Mouse (Mus musculus) layer of hippocampus, postnatal 36 days (tissue): ENCODE data around the gene Naa35. TPM values are rescaled to one million over a fixed set of nuclear protein-coding genes. Genes with fewer than 3 reads are reported as not detected.
A peak's percentile ranks its signal among the peaks of the same experiment; 100 is the strongest.

Experiments
- DNase-seq, 2 experiments: peaks; one replicate each; pipeline ENCODE4 v3.0.0; 2022
- total RNA-seq, 2 experiments: library from RNA; stranded (reverse); gene quantifications; 2 replicates each; pipeline ENCODE4 v1.2.3; 2021

Gene Naa35
- 100 to 1,000 TPM; 104 to 106 TPM for total RNA-seq

- DNase-seq, result peak; percentile 99
Measured at GRCm38 (mm10) chr13:59584947-59585647, at the start of gene Naa35, which contains the start of gene Agtpbp1. TSS of gene Naa35 (plus strand) at chr13:59585259. TSS of gene Agtpbp1 (minus strand) at chr13:59585227.

- no peak for DNase-seq
Measured at GRCm38 (mm10) chr13:59535746-59536145, 49.3 kb upstream of the Naa35 start.

GRCm38 (mm10) chr13:59536631-59537030, 48.4 kb upstream of the Naa35 start:
- no peak for DNase-seq

DNA sequence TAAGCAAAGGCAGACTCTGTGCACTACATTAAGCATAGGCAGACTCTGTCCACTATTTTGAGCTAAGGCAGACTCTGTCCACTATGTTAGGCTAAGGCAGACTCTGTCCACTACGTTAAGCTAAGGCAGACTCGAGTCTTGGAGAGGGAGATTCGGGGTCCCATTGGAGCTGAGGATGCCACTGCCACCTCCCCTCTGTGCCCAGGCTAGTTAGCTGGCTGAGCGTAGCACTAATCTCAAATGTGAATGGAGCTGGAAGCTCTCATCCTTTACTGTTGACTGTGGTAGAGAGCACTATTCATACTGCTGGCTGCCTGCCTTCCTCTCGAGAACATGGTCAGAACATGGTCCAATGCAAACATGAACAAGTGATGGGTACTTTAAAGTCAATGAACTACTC, 46.4 kb upstream of the Naa35 start:
- DNase-seq, result no peak

GRCm38 (mm10) chr13:59540030-59540429, 45.0 kb upstream of the Naa35 start:
- no peak for DNase-seq

GRCm38 (mm10) chr13:59542411-59542810, 42.6 kb upstream of the Naa35 start:
- DNase-seq, result no peak

- no peak for DNase-seq
Measured at GRCm38 (mm10) chr13:59547091-59547490, 38.0 kb upstream of the Naa35 start.

GRCm38 (mm10) chr13:59547716-59548115, 37.3 kb upstream of the Naa35 start:
- DNase-seq, result no peak

GRCm38 (mm10) chr13:59549318-59549798, 35.7 kb upstream of the Naa35 start:
- DNase-seq, result no peak

DNA sequence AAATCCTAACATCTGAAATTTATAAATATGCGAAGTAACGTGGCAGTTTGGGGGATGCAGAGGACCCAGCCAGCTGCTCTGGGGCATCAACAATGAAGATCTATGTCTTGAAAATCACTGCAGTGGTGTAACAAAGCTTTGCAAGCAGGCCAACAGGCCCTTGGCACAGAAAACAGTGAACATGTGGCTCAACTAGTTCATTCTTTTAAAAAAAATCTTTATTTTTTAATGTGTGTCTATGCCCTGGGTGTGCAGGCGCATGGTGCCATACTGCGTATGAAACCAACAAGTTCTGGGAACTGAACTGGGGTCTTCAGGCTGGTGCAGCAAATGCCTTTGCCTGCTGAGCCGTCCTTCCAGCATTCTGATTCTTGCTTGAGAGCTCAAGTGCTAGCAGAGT, 32.8 kb upstream of the Naa35 start:
- no peak for DNase-seq

- no peak for DNase-seq
Measured at GRCm38 (mm10) chr13:59552751-59553150, 32.3 kb upstream of the Naa35 start.

DNA sequence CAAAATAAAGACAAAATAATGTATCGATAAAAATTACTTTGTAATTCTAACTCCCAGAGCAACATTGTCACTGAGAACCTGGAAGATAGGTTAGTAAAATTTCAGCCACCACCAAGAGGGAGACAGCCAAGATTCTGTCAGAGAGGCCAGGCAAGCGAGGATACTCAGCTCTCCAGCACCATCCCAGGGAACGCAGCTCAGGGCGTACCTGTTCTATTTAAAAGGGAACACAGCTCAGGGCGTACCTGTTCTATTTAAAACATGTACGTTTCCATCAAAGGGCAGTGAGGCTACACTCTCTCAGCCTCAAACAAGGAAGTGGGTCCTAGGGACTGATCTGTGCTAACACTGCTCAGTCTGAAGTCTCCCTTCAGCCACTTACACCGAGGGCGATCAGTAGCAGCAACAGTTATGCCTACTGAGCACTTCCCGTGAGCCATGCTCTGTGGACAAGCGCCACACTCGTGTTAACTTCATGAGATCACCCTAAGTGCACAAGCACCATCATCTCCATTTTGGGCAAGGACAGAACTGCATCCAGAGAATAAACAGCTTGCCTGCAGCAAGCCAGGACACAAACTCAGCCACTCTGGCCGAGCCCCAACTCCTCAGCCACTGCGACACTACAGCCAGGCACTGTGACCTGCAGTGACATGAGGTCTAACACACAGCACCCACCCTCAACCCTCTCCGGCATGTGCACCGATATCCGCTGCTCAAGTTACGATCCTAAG, 30.1 kb upstream of the Naa35 start:
- no peak for DNase-seq

- DNase-seq, result no peak
Measured at GRCm38 (mm10) chr13:59555613-59556192, 29.4 kb upstream of the Naa35 start.

DNA sequence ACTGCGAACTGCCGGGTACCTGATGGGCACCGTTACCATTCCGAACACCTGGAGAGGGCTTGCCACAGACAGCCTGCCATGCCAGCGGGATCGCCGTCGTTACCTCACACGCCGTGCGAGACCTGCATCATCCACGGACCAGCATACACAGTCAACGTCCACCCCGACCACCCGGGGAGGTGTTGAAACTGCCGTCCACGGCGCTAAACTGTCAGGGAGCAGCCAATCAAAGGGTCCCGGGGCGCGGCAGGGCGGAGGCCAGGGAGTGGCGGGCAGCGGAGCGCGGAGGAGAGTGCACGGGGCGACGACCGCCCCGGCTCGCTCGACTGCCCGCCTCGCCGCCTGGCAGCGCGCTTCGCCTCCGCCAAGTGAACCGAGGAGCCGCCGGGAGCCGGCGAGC, 28.4 kb upstream of the Naa35 start:
- peak; percentile 28 to 46 for DNase-seq

DNA sequence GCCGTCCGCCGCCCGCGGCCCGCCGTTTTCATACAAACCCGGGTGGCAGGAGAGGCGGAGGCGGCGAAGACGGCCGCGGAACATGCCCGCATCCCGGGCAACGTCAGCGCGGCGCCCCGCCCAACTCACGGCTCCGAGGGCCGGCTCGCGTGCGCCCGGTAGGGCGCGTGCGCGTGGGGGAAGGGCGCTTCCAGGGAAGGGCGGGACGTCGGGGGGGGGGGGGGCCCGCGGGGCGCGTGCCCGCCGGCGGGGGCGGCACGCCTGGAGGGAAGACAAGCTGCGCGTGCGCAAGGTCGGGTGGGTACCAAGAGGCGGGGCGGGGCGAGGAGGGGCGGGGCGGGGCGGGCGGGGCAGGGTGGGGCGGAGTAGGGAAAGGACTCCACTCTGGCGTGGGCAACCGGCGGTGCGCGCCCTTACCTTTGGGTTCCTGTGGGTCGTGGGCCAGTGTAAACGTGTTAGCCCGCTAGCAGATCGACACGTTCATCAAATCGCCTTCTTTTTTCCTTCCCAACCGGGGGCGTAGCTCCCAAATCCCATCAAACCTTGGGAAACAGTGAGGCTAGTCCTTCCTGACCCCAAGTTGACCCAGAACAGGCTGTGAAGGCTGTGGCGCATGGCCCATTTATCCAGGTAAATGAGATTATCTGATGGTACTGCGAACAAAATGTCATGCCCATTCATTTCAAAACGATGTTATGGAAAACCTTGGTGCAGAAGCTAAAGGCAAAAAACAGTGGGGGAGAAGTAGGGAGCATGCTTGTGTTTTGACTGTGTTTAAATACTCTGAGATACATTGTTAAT, 27.7 kb upstream of the Naa35 start:
- peak; percentile 83 to 84 for DNase-seq

DNA sequence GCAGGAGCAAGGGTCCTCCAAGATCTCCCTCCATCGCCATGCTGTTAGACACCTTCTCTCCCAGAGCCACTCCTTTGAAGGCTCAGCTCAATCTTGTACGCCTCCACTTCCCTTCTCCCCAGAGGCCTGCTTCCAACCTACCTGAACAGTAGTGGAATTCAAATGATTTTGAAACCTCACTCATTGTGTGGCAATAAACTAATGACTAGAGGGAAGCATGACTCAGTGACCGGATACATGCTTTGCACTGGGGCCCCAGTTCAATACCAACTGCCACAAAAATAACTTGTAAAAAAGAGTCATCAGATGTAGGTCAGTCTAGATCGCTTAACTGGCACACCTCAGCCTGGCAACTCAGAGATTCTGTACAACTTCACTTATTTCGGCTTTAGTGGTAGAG, 26.3 kb upstream of the Naa35 start:
- DNase-seq, result no peak

DNA sequence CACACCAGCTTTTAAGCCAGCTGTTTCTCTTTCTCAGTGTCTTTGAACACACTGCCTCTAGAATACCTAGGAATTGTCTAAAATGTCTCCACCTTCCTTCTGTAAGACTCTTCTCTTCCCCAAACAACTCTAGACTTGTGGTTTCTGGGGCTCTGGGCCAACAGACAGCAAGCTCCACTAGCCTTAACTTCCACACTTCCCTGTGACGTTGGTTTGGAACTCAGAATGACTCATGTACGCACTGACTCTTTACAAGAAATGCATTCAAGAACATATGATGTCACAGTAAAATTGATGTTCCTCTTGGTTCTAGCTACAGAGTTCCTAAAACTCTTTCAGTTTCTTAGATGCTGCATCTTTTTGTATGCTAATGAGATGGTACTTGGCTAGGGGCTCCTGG, 22.6 kb upstream of the Naa35 start:
- no peak for DNase-seq

- no peak for DNase-seq
Measured at GRCm38 (mm10) chr13:59564505-59564904, 20.6 kb upstream of the Naa35 start.

- no peak for DNase-seq
Measured at GRCm38 (mm10) chr13:59564923-59565322, 20.1 kb upstream of the Naa35 start.

DNA sequence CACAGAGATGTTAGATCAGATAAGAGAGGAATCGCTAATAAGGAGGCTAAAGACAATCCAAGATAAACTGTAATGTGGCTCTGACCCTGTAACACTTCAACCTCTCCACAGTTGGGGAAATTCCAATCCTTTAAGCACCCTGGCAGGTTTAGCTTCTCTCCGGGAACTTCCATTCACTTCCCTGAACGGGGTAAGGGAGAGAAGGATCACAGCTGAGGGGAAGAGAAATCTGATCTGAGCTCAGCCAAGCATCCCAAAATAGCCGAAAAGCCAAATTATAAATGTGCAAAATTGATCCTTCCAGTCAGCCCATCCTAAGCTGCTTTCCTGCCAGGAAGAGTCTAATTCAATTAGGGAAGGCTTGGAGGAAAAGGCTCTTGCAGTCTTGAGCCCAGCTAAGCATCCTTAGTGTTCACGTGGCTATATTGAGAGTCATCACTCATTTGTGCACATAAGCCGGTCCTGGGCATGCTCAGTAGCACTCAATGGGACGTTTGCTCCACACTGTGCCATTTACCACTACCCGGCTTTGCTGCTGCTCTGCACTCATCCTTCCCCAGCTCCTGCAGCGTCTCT, 19.0 kb upstream of the Naa35 start:
- DNase-seq, result no peak

GRCm38 (mm10) chr13:59571107-59571506, 14.0 kb upstream of the Naa35 start:
- DNase-seq, result no peak

GRCm38 (mm10) chr13:59572549-59572948, 12.5 kb upstream of the Naa35 start:
- DNase-seq, result peak; percentile 48 to 56
